Mouse (Mus musculus) intestine, postnatal 0 days (tissue): ENCODE measurements at regions not wholly inside any gene's neighbourhood (a gene's known extent, or its start where the extent isn't known, plus 50 kb on each side); places are given as distances from the start of the nearest gene placed in this dataset.
A peak's percentile ranks its signal among the peaks of the same experiment; 100 is the strongest.
"Not testable (repeated sequence)": the region's sequence is repeated elsewhere in the genome, so short reads cannot be mapped to it uniquely, and the experiment has no call there.

ENCODE experiments used
- ATAC-seq: fragments of 200-750 bp; cut with Nextera tagmentation; 2 replicates; pipeline ENCODE4 v1.8.0; 2017; ENCODE audit warnings: mild to moderate bottlenecking, moderate TSS enrichment, moderate library complexity
- H3K27ac ChIP-seq: fragments of 300-500 bp; sonication (generic); 2 replicates; pipeline ENCODE4 v1.5.1; 2014; ENCODE audit warnings: mild to moderate bottlenecking, low read depth, low read length, moderate library complexity
- H3K27me3 ChIP-seq: fragments of 300-500 bp; sonication (generic); replicated peaks from 2 replicates; pipeline ENCODE4 v1.6.1; 2014; ENCODE audit warnings: low read length, mixed read lengths; ENCODE audit not compliant: control insufficient read depth, insufficient read depth
- H3K36me3 ChIP-seq: fragments of 300-500 bp; sonication (generic); 2 replicates; pipeline ENCODE4 v1.6.1; 2014; ENCODE audit warnings: mild to moderate bottlenecking, moderate library complexity; ENCODE audit not compliant: control insufficient read depth, insufficient read depth
- H3K4me1 ChIP-seq: fragments of 300-500 bp; sonication (generic); replicated peaks from 2 replicates; pipeline ENCODE4 v1.6.1; 2014; ENCODE audit warnings: antibody characterized with exemption, low read length, mixed read lengths; ENCODE audit not compliant: control insufficient read depth, insufficient read depth
- H3K4me2 ChIP-seq: fragments of 300-500 bp; sonication (generic); replicated peaks from 2 replicates; pipeline ENCODE4 v1.6.1; 2014; ENCODE audit warnings: low read depth, mild to moderate bottlenecking, moderate library complexity
- H3K4me3 ChIP-seq: fragments of 300-500 bp; sonication (generic); 2 replicates; pipeline ENCODE4 v1.5.1; 2014; ENCODE audit warnings: low read depth, low read length
- H3K9ac ChIP-seq: fragments of 300-500 bp; sonication (generic); 2 replicates; pipeline ENCODE4 v1.6.1; 2014; ENCODE audit warnings: mild to moderate bottlenecking, low read depth, low read length
- H3K9me3 ChIP-seq: fragments of 300-500 bp; sonication (generic); 2 replicates; pipeline ENCODE4 v1.6.1; 2016; ENCODE audit warnings: mixed run types; ENCODE audit not compliant: control insufficient read depth
- CTCF ChIP-seq: sonication (generic); IDR thresholded peaks from 2 replicates; pipeline ENCODE4 v1.5.1; 2016; ENCODE audit warnings: low read depth, mild to moderate bottlenecking, control low read depth, antibody characterized with exemption, moderate library complexity
- WGBS: fragments of 180-500 bp; shearing (Covaris S2); extraction: QIAGEN DNeasy Blood & Tissue Kit; methylation state at CpG from one replicate; pipeline ENCODE4 v1.1.7; 2014; 5-methylcytosine and 5-hydroxymethylcytosine counted together

DNA sequence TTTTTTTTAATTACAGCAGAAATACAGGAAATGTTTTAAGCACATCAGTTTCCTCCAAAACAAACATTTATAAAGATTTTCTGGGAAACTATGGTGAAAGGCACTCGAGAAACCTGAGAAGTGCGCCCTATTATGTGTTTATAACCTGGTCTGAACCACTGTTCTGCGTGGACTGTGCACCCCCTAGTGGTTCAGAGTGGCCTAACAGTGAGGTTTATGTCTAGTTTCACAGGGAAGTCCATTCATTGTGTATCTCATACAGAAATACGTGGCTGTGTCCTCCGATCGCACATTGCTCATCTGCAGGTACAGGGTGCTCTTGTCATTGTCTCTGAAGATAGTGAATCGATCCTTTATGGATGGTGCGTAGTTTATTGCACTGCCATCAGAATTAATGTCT, 504.3 kb downstream of the Adam6a start:
- H3K4me2 ChIP-seq, H3K27ac ChIP-seq, H3K4me1 ChIP-seq, ATAC-seq, H3K4me3 ChIP-seq, H3K27me3 ChIP-seq, H3K9me3 ChIP-seq, H3K9ac ChIP-seq, H3K36me3 ChIP-seq: not testable (repeated sequence)
- WGBS = 58% methylated on average over 8 of the region's 8 CpGs
- TF ChIP-seq CTCF = peak; percentile 60

GRCm38 (mm10) chr12:114053341-114053740, 509.6 kb downstream of the Adam6a start:
- Histone ChIP-seq H3K9ac (no peak overlapping the region), H3K27me3 (no peaks in the 10 kb centered on the region), H3K9me3 (no peaks in the 10 kb centered on the region), H3K27ac (no peak overlapping the region), H3K4me1 (no peaks in the 10 kb centered on the region), H3K36me3 (no peaks in the 10 kb centered on the region), H3K4me3 (no peak overlapping the region), H3K4me2 (no peak overlapping the region)
- no peak for ATAC-seq
- 77% methylated on average over 2 of the region's 2 CpGs for WGBS
- TF ChIP-seq CTCF = no peak

DNA sequence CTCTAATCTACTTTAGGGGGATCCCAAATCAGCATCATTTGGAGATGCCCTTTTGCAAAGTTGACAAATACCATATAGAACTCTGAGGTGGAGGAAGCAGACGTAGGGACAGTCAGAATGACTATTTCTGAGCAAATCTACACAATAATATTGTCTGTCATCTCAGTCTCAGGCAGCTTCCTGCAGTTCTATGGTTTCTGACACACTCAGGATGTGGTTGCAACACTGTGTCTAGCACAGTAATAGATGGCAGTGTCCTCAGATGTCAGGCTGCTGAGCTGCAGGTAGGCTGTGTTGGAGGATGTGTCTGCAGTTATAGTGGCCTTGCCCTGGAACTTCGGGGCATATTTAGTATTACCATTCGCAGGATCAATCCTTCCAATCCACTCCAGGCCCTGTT, 515.9 kb downstream of the Adam6a start:
- no peak overlapping the region for H3K27ac ChIP-seq
- no peaks in the 10 kb centered on the region for H3K36me3 ChIP-seq
- no peaks in the 10 kb centered on the region for H3K27me3 ChIP-seq
- 66% methylated on average over 3 of the region's 3 CpGs for WGBS
- no peak overlapping the region for H3K9ac ChIP-seq
- ATAC-seq = no peak
- no peak for TF ChIP-seq CTCF
- H3K4me1 ChIP-seq = no peaks in the 10 kb centered on the region
- H3K4me3 ChIP-seq = no peak overlapping the region
- no peak overlapping the region for H3K4me2 ChIP-seq
- no peaks in the 10 kb centered on the region for H3K9me3 ChIP-seq

GRCm38 (mm10) chr12:114067166-114067565, 523.5 kb downstream of the Adam6a start:
- Histone ChIP-seq H3K36me3 (no peaks in the 10 kb centered on the region), H3K4me3 (no peak overlapping the region), H3K27ac (no peak overlapping the region), H3K4me1 (no peaks in the 10 kb centered on the region), H3K9me3 (no peaks in the 10 kb centered on the region), H3K27me3 (no peaks in the 10 kb centered on the region), H3K4me2 (no peak overlapping the region), H3K9ac (no peak overlapping the region)
- no peak for ATAC-seq
- TF ChIP-seq CTCF = no peak

DNA sequence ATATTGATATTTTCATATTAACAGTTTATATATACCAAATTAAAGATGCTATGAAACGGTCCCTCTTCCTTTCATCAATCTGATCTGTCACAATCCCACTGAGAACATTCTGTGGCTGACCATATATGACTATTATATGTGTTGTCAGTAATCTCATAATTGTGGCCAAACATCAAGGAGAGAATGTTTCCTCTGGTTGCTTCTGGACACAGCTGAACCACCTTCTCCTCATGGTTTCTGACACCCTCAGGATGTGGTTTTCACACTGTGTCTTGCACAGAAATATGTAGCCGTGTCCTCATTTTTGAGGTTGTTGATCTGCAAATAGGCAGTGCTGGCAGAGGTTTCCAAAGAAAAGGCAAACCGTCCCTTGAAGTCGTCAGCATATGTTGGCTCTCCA, 565.0 kb downstream of the Adam6a start:
- H3K36me3 ChIP-seq, H3K4me2 ChIP-seq, H3K27ac ChIP-seq, ATAC-seq, H3K4me3 ChIP-seq, H3K4me1 ChIP-seq, H3K9me3 ChIP-seq, H3K9ac ChIP-seq, H3K27me3 ChIP-seq: not testable (repeated sequence)
- 76% methylated on average over 4 of the region's 4 CpGs for WGBS

- Histone ChIP-seq H3K4me1 (no peaks in the 10 kb centered on the region), H3K9ac (no peak overlapping the region), H3K27ac (no peak overlapping the region), H3K4me2 (no peak overlapping the region), H3K36me3 (no peaks in the 10 kb centered on the region), H3K4me3 (no peak overlapping the region), H3K27me3 (no peaks in the 10 kb centered on the region), H3K9me3 (peaks cover 9% of the 10 kb centered on the region; the same call in 1 of the 2 replicates)
- WGBS = 50% methylated on average over 1 of the region's 1 CpGs
- TF ChIP-seq CTCF = no peak
- ATAC-seq = no peak
Observed at GRCm38 (mm10) chr12:114134897-114135296, 591.2 kb downstream of the Adam6a start.

- H3K27me3 ChIP-seq = no peaks in the 10 kb centered on the region
- H3K4me3 ChIP-seq = no peak overlapping the region
- no peak overlapping the region for H3K27ac ChIP-seq
- no peak for TF ChIP-seq CTCF
- H3K9ac ChIP-seq = no peak overlapping the region
- no peaks in the 10 kb centered on the region for H3K4me1 ChIP-seq
- 91% methylated on average over 4 of the region's 4 CpGs for WGBS
- H3K36me3 ChIP-seq = no peaks in the 10 kb centered on the region
- ATAC-seq = no peak
- H3K4me2 ChIP-seq = no peak overlapping the region
- no peaks in the 10 kb centered on the region; the same call in 1 of the 2 replicates for H3K9me3 ChIP-seq
Observed at GRCm38 (mm10) chr12:114148779-114149178, 605.1 kb downstream of the Adam6a start.
